Mouse (Mus musculus): Measurements from ENCODE around the gene Mlf2. TPM values are rescaled to one million over a fixed set of nuclear protein-coding genes. Genes with fewer than 3 reads are reported as not detected.
A peak's percentile ranks its signal among the peaks of the same experiment; 100 is the strongest.

Gene Mlf2
- total RNA-seq (2012; rRNA removed) = 179 and 196 TPM in 2 replicates

DNA sequence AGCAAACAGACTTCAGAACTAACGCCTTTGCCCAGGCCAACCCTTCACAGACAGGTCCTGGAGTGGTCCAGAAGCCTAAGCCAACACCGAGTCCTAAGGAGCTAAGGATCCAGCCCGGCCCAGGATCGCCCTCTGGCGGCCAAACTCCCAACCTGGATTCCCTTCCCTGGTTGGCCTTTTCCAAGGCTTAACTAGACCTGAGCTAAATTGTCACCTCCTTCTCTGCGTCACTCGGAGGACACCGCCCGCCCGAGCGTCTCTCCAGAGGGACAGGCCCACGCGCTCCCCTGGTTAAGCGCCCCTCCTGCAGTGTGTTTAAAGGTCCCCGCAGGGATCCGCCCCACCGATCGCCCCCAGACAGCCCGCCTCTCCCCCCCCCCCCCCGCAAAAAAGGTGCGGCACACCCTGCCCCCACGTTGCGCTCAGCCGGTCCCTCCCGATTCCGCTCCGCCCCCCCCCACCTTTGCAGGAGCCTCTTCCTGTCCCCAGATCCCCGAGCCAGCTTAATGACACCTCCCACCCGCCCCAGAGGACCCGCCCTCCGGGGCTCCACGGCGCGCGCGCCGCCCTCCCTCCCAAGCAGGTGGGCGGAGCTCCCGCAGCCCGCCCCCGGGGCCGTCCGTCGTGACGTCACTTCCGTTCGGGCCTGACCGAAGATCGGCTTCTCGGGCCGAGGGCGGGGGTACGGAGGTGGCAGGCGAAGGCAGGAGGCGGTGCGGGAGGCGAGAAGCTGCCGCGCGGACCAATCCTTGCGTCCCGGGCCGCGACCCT, at the start of gene Mlf2:
TSS of gene Mlf2 (plus strand) at position 633 of the 771 bp plus-strand sequence.
- in situ Hi-C loops (cut with MboI; ENCODE audit: low sequenced_read_pairs in 2 of 2, unreplicated experiment in 2 of 2) = no loop called here
- peaks cover 24% of the 10 kb centered on the region for H3K36me3 ChIP-seq (ENCODE audit: control insufficient read depth, insufficient read depth, low read length, poor library complexity, severe bottlenecking)
- TF ChIP-seq ZC3H11A (IDR thresholded peaks at IDR 0.05; ENCODE audit: borderline replicate concordance, low read depth, low read length) (peak; percentile 61; the same call in 1 of the 2 replicates), HCFC1 (IDR thresholded peaks at IDR 0.05; ENCODE audit: borderline replicate concordance, insufficient read depth, low read length) (peak; percentile 39; the same call in 1 of the 2 replicates), MAFK (IDR thresholded peaks at IDR 0.05; ENCODE audit: insufficient read depth, low read depth, low read length) (no peak)
- no peaks in the 10 kb centered on the region for H3K9me3 ChIP-seq (ENCODE audit: control insufficient read depth, insufficient read depth, low read depth, low read length)
- H3K27ac ChIP-seq (ENCODE audit: insufficient read depth, low read depth, low read length, poor library complexity, severe bottlenecking) = peak within 1 kb of the TSS; percentile 81
- peak within 1 kb of the TSS; percentile 89 to 96 for H3K4me3 ChIP-seq (ENCODE audit: insufficient read depth in 1 of 2, low read depth in 1 of 2, low read length in 2 of 2, poor library complexity in 1 of 2, severe bottlenecking in 1 of 2)
- H3K4me1 ChIP-seq (ENCODE audit: control insufficient read depth in 2 of 2, insufficient read depth in 2 of 2, low read length in 2 of 2, poor library complexity in 1 of 2) = peaks cover under 1 to 7% of the 10 kb centered on the region in 2 experiments; a peak in 3 of 4 replicates
- H3K9ac ChIP-seq (ENCODE audit: insufficient read depth, low read depth, low read length, poor library complexity, severe bottlenecking) = peak within 1 kb of the TSS; percentile 90
- DNase-seq (ENCODE audit: low read depth, low spot score) = peak; percentile 98

DNA sequence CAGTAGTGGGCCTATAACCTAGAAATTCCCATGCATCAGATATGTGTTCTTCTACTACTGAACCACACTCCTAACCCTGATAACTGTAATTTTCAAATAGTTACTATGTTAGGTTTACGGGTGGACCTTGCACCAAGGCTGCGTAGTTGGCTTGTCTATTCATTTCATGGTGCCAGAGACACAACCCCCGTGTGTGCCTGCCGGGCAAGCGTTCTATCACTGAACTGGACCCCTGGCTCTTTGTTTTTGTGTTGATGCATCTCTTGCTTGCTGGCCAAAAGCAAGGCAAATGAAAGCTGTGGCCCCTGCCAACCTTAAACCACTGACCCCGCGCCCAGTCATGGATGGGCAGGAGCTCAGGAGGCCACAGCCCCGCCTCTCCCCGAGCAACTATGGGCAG, 49.4 kb upstream of the Mlf2 start:
- no peak for DNase-seq (ENCODE audit: low read depth, low spot score)
- Histone ChIP-seq H3K9ac (ENCODE audit: insufficient read depth, low read depth, low read length, poor library complexity, severe bottlenecking) (no peak overlapping the region), H3K4me3 (ENCODE audit: insufficient read depth in 1 of 2, low read depth in 1 of 2, low read length in 2 of 2, poor library complexity in 1 of 2, severe bottlenecking in 1 of 2) (no peak overlapping the region), H3K36me3 (ENCODE audit: control insufficient read depth, insufficient read depth, low read length, poor library complexity, severe bottlenecking) (no peaks in the 10 kb centered on the region), H3K9me3 (ENCODE audit: control insufficient read depth, insufficient read depth, low read depth, low read length) (no peaks in the 10 kb centered on the region), H3K27ac (ENCODE audit: insufficient read depth, low read depth, low read length, poor library complexity, severe bottlenecking) (no peak overlapping the region), H3K4me1 (ENCODE audit: control insufficient read depth in 2 of 2, insufficient read depth in 2 of 2, low read length in 2 of 2, poor library complexity in 1 of 2) (no peaks in the 10 kb centered on the region; a peak in 1 of 4 replicates)
- in situ Hi-C loops (cut with MboI; ENCODE audit: low sequenced_read_pairs in 2 of 2, unreplicated experiment in 2 of 2) = no loop called here
- no peak for TF ChIP-seq CHD2 (IDR thresholded peaks at IDR 0.05; ENCODE audit: low read depth, low read length)
- TF ChIP-seq ZNF384 (IDR thresholded peaks at IDR 0.05; ENCODE audit: low read depth, low read length) = no peak
- no peak for TF ChIP-seq HCFC1 (IDR thresholded peaks at IDR 0.05; ENCODE audit: borderline replicate concordance, insufficient read depth, low read length)
- no peak for TF ChIP-seq MAFK (IDR thresholded peaks at IDR 0.05; ENCODE audit: insufficient read depth, low read depth, low read length)
- no peak for TF ChIP-seq ZC3H11A (IDR thresholded peaks at IDR 0.05; ENCODE audit: borderline replicate concordance, low read depth, low read length)

DNA sequence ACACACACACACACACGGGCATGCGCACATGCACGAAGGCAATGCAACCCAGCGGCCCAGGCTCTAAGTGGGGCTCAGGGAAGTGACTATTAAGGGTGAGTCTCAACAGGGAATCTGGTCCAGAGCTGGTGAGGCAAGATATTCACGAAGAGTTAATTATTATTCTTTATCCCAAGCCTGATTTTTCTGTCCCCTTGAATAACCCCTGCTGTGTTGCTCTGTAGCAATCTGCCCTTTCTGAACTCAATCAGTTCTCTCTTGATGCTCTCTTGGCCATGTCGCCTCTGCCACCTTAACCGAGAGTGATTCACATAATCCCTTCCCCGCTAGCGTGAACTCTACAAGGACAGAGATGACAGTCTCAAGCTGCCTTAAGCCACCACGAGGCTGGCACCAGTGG, 47.8 kb upstream of the Mlf2 start:
- Histone ChIP-seq H3K36me3 (ENCODE audit: control insufficient read depth, insufficient read depth, low read length, poor library complexity, severe bottlenecking) (no peaks in the 10 kb centered on the region), H3K9me3 (ENCODE audit: control insufficient read depth, insufficient read depth, low read depth, low read length) (no peaks in the 10 kb centered on the region), H3K4me1 (ENCODE audit: control insufficient read depth in 2 of 2, insufficient read depth in 2 of 2, low read length in 2 of 2, poor library complexity in 1 of 2) (no peaks in the 10 kb centered on the region), H3K4me3 (ENCODE audit: insufficient read depth in 1 of 2, low read depth in 1 of 2, low read length in 2 of 2, poor library complexity in 1 of 2, severe bottlenecking in 1 of 2) (no peak overlapping the region), H3K27ac (ENCODE audit: insufficient read depth, low read depth, low read length, poor library complexity, severe bottlenecking) (no peak overlapping the region), H3K9ac (ENCODE audit: insufficient read depth, low read depth, low read length, poor library complexity, severe bottlenecking) (no peak overlapping the region)
- in situ Hi-C loops (cut with MboI; ENCODE audit: low sequenced_read_pairs in 2 of 2, unreplicated experiment in 2 of 2) = no loop called here
- no peak for DNase-seq (ENCODE audit: low read depth, low spot score)
- TF ChIP-seq CHD2 (IDR thresholded peaks at IDR 0.05; ENCODE audit: low read depth, low read length) (no peak), ZC3H11A (IDR thresholded peaks at IDR 0.05; ENCODE audit: borderline replicate concordance, low read depth, low read length) (no peak), HCFC1 (IDR thresholded peaks at IDR 0.05; ENCODE audit: borderline replicate concordance, insufficient read depth, low read length) (no peak), MAFK (IDR thresholded peaks at IDR 0.05; ENCODE audit: insufficient read depth, low read depth, low read length) (no peak), ZNF384 (IDR thresholded peaks at IDR 0.05; ENCODE audit: low read depth, low read length) (no peak)

DNA sequence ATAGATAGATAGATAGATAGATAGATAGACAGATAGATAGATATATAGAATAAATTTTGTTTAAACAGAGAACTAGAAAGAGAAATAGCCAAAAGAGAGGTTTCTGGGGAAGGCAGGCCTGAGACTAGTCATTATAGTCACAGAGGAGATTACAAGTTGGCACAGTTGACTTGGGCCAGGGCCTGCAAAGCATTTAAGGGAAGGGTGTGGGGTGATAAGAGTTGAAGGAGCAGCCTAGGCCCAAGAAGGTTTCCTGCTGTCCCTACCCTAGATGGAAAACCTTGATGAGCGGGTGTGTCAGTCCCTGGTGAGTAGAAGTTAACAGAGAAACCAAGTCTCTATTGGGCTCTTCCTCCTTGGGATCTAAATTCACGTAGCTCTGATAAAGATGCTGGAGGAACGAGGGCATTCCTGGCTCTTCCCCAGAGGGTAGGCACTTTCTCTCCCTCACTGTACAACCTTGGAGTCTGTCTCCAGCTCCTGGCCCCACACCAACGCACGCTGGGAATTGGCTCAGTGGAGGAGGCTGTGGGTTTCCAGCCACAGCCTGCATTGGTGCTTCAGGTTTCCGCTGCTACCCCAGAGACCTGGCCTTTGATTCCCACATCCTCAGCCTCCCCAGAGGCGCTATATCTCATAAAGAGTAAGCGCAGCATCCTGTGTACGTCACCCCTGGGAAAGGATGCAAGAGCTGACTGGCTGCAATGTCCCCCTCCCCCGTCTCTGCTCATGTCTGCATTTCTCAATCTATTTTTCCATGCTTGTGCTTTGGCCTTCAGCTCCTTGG, 46.3 kb upstream of the Mlf2 start:
- H3K4me1 ChIP-seq (ENCODE audit: control insufficient read depth in 2 of 2, insufficient read depth in 2 of 2, low read length in 2 of 2, poor library complexity in 1 of 2) = no peaks in the 10 kb centered on the region
- H3K27ac ChIP-seq (ENCODE audit: insufficient read depth, low read depth, low read length, poor library complexity, severe bottlenecking) = no peak overlapping the region
- DNase-seq (ENCODE audit: low read depth, low spot score) = no peak
- no peaks in the 10 kb centered on the region for H3K9me3 ChIP-seq (ENCODE audit: control insufficient read depth, insufficient read depth, low read depth, low read length)
- in situ Hi-C loops (cut with MboI; ENCODE audit: low sequenced_read_pairs in 2 of 2, unreplicated experiment in 2 of 2) = no loop called here
- H3K4me3 ChIP-seq (ENCODE audit: insufficient read depth in 1 of 2, low read depth in 1 of 2, low read length in 2 of 2, poor library complexity in 1 of 2, severe bottlenecking in 1 of 2) = no peak overlapping the region
- TF ChIP-seq CHD2 (IDR thresholded peaks at IDR 0.05; ENCODE audit: low read depth, low read length) (no peak), ZC3H11A (IDR thresholded peaks at IDR 0.05; ENCODE audit: borderline replicate concordance, low read depth, low read length) (no peak), HCFC1 (IDR thresholded peaks at IDR 0.05; ENCODE audit: borderline replicate concordance, insufficient read depth, low read length) (no peak), ZNF384 (IDR thresholded peaks at IDR 0.05; ENCODE audit: low read depth, low read length) (no peak), MAFK (IDR thresholded peaks at IDR 0.05; ENCODE audit: insufficient read depth, low read depth, low read length) (no peak)
- no peaks in the 10 kb centered on the region for H3K36me3 ChIP-seq (ENCODE audit: control insufficient read depth, insufficient read depth, low read length, poor library complexity, severe bottlenecking)
- H3K9ac ChIP-seq (ENCODE audit: insufficient read depth, low read depth, low read length, poor library complexity, severe bottlenecking) = no peak overlapping the region

Data from ES-E14 (cell line).